Mouse (Mus musculus) spleen, adult 10 weeks (tissue): ENCODE data around the gene Nrbf2. TPM values are rescaled to one million over a fixed set of nuclear protein-coding genes. Genes with fewer than 3 reads are reported as not detected.

ENCODE experiments used
- polyA plus RNA-seq: library from polyadenylated mRNA; stranded (reverse); fragments of 350-450 nt; fragmentation: Illumina TruSeq; extraction: RNeasy Lipid Tissue Mini Kit (QIAGEN cat#74804); gene quantifications from one replicate; pipeline ENCODE4 v1.2.3, GENCODE M21; 2015; ENCODE audit warnings: low replicate concordance; ENCODE audit not compliant: insufficient read depth

Nrbf2 gene
- polyA plus RNA-seq = 40.5 TPM

DNA sequence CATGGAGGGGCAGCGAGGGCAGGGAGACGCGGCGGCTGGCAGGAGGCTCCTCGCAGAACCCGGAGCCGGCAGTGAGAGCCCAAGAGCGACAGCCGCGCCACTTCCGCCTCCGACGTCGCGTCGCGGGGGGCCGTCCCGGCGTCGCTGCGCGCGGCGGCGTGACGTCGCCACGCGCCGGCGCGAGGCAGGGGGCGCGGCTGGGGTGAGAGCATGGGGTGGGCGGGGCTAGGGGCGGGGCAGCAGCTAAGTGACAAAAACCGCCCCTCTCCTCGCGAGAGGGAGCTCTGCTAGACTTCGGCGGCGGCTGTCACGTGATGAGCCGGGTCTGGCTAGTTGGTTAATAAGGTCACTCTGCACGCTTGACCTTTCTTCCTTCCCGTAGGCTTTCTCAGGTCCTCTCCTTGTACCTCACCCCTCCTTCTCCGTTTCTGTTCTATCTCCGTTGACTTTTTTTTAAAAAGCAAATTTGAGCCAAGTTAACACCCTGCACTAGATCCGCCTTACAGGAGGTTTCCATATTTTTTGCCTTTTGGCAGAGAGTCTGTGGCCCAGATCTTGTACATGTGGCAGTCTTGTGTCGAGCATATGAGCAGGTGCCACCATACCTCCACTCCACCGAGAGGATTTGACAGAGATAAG lies at the start of gene Nrbf2:
TSS of gene Nrbf2 (minus strand) at position 130 of the 639 bp plus-strand sequence.

Other genes starting within 250 kb of the Nrbf2 start
- 117 TPM for gene Jmjd1c, start 189.2 kb downstream of the Nrbf2 start, polyA plus RNA-seq
- 48.4 TPM for gene Reep3, start 188.4 kb downstream of the Nrbf2 start, polyA plus RNA-seq